Mouse (Mus musculus): ENCODE results near the gene Olfr391-ps. TPM values are rescaled to one million over a fixed set of nuclear protein-coding genes. Genes with fewer than 3 reads are reported as not detected.

The Olfr391-ps gene
- not detected for total RNA-seq (2021)
- polyA plus RNA-seq (2012; rRNA removed) = not detected in 2 replicates
- long read RNA-seq = 0 reads

DNA sequence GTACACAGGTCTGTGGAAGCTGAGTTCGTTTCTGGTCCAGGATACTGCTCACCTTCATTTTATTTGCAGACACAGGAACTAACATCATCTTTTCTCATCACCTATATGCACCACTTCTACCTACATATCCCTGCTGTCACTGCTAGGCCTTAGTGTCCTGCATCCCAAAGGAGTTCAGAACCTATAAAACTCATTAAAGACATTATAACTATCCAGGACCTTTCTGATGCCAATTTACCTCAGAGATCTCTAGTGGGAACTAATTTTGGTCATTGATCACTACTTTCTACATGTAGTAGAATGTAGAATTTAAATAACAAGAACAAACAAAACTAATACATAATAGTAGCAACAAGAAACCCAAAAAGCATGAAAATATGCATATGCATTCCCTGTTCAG, at the start of gene Olfr391-ps:
TSS of gene Olfr391-ps (minus strand) at position 101 of the 400 bp plus-strand sequence.
- DNase-seq = no peak

DNA sequence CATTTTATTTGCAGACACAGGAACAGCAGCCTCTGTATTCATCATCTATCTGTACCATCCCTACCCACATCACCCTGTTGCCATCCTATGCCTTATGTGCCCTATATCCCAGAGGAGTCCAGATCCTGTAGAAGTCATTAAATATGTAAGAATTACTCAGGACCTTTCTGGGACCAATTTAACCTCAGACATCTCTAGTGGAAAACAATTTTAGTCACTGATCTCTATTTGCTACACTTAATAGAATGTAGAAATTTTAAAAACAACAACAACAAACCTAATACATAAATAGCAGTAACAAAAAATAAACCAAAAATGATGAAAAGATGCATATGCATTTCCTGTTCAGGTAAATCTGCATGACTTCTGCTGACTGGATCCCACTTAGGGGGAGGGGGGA, 48.5 kb upstream of the Olfr391-ps start, which contains the start of gene Olfr393:
TSS of gene Olfr393 (minus strand) at position 101 of the 400 bp plus-strand sequence.
- DNase-seq = no peak

DNA sequence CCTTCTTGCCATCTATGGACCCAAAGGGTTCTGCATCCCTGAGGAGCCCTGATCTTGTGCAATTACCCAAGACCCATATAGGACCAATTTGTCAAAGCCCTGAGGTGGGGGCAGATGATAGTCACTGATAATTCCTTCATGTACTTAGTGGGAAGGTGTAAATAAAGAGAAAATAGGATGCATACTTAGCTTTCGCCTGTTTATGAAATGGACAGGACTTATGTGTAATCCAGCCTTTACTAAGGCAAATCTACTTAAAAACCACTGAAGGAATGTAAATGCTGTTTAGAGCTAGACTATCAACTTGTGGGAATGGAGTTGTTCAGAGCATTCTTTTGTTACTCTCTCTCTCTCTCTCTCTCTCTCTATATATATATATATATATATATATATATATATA, 14.1 kb upstream of the Olfr391-ps start, which contains the start of gene Olfr392:
TSS of gene Olfr392 (minus strand) at position 101 of the 400 bp plus-strand sequence.
- no peak for DNase-seq

DNA sequence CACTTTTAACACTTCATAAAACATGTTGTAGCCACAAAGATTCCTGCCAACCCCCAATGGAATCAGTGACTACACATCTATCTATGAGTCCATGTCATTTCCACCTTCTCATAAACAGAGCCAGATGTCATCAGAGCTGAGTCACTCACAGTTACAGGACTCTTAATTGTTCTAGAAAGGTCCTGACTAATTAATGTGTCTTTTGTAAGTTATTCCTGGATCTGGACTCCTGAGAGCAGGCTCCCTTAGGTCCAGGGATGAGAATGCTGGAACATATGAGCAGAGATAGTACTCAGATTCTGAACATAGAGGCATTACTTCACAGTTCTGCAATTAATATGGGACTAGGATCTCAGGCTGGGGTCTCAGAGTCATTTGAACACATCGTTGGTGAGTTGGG, 20.2 kb downstream of the Olfr391-ps start, which contains the start of gene Olfr390:
TSS of gene Olfr390 (plus strand) at position 301 of the 400 bp plus-strand sequence.
- no peak for DNase-seq

DNA sequence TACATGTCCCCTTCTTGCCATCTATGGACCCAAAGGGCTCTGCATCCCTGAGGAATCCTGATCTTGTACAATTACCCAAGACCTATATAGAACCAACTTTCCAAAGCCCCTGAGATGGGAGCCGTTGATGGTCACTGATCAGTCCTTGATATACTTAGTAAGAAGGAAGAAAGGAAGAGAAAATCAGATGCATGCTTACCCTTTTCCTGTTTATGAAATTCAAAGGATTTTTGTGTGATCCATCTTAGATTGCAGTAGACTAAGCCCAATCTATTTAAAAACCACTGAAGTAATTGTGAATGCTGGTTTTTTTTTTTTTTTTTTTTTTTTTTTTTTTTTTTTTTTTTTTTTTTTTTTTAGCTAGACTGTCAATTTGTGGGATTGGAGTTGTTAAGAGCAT, 22.2 kb downstream of the Olfr391-ps start, which contains the start of gene Olfr389:
TSS of gene Olfr389 (minus strand) at position 101 of the 400 bp plus-strand sequence.
- DNase-seq = no peak

DNA sequence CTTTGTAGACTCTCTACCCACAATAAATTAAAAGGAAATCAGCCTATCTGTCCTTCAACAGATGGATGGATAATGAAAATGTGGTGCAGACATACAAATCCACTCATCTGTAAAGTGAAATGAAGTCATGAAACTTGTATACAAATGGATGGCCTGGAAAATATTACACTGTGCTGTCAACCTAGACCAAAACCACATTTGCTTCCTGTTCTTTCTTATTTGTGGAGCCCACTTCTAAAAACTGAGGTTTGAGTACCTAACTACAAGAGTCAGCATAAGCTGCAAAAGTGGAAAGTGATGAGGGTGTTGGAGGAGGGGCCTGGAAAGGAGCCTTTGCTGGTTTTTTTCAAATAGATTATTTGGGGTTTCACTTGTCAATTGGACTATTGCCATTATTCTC, 43.7 kb downstream of the Olfr391-ps start:
- no peak for DNase-seq

Other genes with a start within 250 kb of the Olfr391-ps start
- not detected for gene Olfr385, start 210.0 kb downstream of the Olfr391-ps start, total RNA-seq (2021)
- not detected in 2 replicates for gene Olfr385, start 210.0 kb downstream of the Olfr391-ps start, polyA plus RNA-seq (2012; rRNA removed)
- not detected for gene Olfr384, start 204.5 kb downstream of the Olfr391-ps start, total RNA-seq (2021)
- not detected in 2 replicates for gene Olfr384, start 204.5 kb downstream of the Olfr391-ps start, polyA plus RNA-seq (2012; rRNA removed)
- gene Zfp735, start 114.3 kb downstream of the Olfr391-ps start, total RNA-seq (2021) = not detected
- gene Zfp735, start 114.3 kb downstream of the Olfr391-ps start, polyA plus RNA-seq (2012; rRNA removed) = not detected in 2 replicates
- gene Olfr389, start 22.3 kb downstream of the Olfr391-ps start, total RNA-seq (2021) = not detected
- not detected in 2 replicates for gene Olfr389, start 22.3 kb downstream of the Olfr391-ps start, polyA plus RNA-seq (2012; rRNA removed)
- gene Olfr390, start 20.1 kb downstream of the Olfr391-ps start, total RNA-seq (2021) = not detected
- gene Olfr390, start 20.1 kb downstream of the Olfr391-ps start, polyA plus RNA-seq (2012; rRNA removed) = not detected in 2 replicates
- gene Olfr392, start 14.0 kb upstream of the Olfr391-ps start, total RNA-seq (2021) = not detected
- gene Olfr392, start 14.0 kb upstream of the Olfr391-ps start, polyA plus RNA-seq (2012; rRNA removed) = not detected in 2 replicates
- not detected for gene Olfr393, start 48.4 kb upstream of the Olfr391-ps start, total RNA-seq (2021)
- gene Olfr393, start 48.4 kb upstream of the Olfr391-ps start, polyA plus RNA-seq (2012; rRNA removed) = not detected in 2 replicates
- gene Olfr394, start 87.7 kb upstream of the Olfr391-ps start, total RNA-seq (2021) = not detected
- not detected in 2 replicates for gene Olfr394, start 87.7 kb upstream of the Olfr391-ps start, polyA plus RNA-seq (2012; rRNA removed)
- not detected for gene Olfr395, start 106.2 kb upstream of the Olfr391-ps start, total RNA-seq (2021)
- gene Olfr395, start 106.2 kb upstream of the Olfr391-ps start, polyA plus RNA-seq (2012; rRNA removed) = not detected in 2 replicates
- gene Olfr23, start 133.6 kb upstream of the Olfr391-ps start, total RNA-seq (2021) = not detected
- gene Olfr23, start 133.6 kb upstream of the Olfr391-ps start, polyA plus RNA-seq (2012; rRNA removed) = not detected in 2 replicates
- not detected for gene Olfr397, start 157.8 kb upstream of the Olfr391-ps start, total RNA-seq (2021)
- not detected in 2 replicates for gene Olfr397, start 157.8 kb upstream of the Olfr391-ps start, polyA plus RNA-seq (2012; rRNA removed)
- gene Olfr398, start 187.4 kb upstream of the Olfr391-ps start, total RNA-seq (2021) = not detected
- not detected in 2 replicates for gene Olfr398, start 187.4 kb upstream of the Olfr391-ps start, polyA plus RNA-seq (2012; rRNA removed)

All from adrenal gland, adult 2 months (tissue).